Mouse (Mus musculus) CD8-positive naive resting alpha-beta T cell, adult 2 months (primary cell): ENCODE results near the gene Tmem51.

Source experiments
- DNase-seq, 2 experiments: peaks; one replicate each; pipeline ENCODE4 v3.0.0; 2022; ENCODE audit warnings: low read depth in 2 of 2, low spot score in 2 of 2

Gene Tmem51

DNA sequence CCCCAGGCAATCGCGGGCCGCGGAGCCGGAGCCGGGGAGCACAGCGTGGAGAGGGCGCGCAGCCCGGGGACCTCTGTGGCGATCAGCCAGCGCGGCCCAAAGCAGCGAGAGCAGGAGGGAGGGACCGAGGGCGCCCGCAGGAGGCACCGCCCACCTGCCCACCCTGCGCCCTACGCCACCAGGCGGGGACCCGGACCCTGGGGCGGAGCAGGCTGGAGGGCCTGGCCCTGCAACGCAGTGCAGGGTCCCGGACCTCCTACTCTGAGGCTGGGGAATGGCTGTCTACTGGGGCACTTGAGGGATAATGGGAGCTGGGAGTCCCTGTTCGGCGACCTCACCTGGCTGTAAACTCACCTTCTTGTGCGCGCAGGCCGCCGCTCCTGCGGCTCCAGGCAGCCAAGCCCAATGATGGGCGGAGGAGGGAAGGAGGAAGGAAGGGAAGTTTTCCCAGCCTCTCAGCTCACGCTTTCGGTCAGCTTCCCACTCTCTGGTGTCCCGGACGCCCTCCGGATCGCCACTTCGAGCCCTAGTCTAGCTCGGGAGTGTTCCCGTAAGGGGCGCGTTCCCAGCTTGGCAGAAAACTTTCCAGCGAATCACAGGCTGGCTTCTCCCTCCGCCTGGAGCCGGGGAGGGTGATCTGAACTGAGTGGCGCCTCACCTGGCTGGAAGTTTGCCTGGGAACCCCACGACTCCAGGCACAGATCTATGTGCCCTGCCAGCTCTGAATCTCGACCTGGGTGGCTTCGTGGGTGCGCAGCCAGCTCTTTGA, at the start of gene Tmem51:
Tmem51 (minus strand) TSS at position 174 of the 769 bp plus-strand sequence.
- no peak for DNase-seq

DNA sequence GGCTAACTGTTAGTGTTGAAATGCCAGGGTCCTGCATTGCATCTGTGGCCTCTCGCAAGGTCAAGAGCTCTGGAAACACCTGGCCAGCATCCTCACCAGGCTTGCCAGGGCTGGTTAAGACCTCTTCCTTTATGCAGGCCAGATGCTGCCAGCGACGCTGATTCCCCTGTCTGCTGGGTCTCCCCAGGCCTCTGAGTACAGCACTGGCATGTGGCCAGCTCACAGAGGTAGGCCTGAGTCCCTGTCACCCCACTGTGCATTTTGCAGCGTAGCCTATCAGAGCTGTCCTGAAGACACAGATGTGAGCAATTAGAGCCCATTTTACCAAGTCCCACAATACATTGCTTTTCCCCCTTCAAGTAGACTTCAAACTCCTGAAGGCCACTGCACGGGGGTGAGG, 46.1 kb upstream of the Tmem51 start:
- no peak for DNase-seq

DNA sequence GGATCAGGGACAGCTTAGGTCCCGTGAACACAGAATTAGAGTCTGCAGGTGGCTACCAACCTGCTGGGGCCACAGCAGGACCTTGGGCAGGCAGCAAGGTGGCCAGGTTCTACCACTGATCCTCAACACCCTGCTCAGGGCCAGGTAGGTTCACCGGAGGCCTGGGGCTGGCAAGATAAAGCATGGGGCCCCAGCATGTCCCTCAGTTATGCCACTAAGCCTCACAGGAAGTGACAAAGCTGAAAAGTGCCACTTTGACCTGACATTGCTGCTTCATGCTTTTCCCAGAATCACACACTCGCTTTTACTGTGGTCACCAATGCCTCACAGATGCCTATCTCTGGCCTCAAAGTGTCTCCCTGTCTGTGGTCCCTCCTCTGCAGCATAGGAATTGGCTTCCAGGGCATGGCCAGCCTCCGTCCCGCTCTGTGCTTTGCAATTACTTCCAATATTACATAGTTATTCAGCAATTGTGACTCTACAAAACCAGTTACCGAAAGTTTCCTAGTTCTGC, 43.2 kb upstream of the Tmem51 start:
- no peak for DNase-seq

DNA sequence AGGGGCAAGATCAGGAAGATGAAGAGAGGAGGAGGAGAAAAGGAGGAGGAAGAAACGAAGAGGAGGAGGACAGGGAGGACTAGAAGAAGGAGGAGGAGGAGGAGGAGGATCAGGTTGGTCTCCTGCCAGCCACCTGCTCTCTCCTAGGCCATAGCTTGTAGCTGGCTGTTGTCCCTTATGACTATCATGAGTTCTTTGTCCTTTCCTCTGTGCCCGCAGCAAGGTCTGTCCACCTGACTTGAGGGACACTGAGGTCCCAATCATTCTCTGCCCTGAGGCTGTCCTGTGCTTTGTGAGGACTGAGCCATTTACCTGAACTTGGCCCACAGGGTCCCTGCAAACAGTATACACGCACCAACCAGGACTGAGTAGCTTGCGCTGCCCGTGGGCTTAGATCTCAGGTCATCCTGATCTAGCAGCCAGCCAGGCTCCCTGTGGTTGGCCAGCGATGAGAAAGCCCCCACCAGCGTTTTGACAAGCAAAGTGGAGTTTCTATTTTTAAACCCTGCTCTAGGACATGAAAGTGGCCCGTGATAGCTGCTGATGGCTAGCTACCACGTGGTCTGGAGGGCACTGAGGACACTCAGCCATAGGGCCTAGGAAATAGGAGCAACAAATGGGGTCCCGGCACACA, 42.7 kb upstream of the Tmem51 start:
- DNase-seq, result no peak

DNA sequence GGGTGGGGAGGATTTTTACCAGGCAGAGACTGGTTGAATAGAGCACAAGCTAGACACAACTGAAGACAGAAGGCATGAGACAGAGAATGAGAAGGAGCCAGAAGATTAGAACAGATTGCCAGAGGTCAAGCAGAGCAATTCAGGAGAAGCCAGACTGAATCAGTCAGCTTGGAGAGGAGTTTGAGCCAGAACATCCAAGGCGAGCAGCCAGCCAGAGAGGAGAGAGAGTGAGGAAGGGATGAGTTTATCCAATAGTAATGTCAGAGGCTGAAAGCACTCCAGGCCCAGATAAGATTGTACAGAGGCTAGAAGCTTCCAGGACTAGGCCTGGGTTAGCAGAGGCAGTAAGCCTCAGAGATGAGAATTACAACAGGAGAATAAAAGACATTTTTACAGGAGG, 37.1 kb upstream of the Tmem51 start:
- DNase-seq, result no peak

DNA sequence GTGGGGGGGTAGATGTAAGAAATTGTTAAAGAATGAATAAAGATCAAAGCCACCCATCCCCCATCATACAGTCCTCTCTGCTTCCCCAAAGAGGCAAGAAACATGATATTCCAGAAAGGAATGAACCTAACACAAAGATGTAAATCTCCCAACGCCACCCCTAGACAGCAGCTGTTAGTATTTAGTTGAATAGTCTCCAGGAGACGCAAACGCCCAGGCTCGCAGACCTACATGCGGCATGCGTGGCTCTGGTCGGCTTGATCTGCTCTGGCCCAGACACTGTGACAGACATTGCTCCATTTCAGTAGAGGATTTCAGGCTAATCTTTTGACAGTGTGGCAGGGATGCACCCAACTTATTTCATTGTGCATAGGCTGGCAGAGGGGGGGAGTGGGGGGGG, 34.4 kb upstream of the Tmem51 start:
- DNase-seq, result no peak

DNA sequence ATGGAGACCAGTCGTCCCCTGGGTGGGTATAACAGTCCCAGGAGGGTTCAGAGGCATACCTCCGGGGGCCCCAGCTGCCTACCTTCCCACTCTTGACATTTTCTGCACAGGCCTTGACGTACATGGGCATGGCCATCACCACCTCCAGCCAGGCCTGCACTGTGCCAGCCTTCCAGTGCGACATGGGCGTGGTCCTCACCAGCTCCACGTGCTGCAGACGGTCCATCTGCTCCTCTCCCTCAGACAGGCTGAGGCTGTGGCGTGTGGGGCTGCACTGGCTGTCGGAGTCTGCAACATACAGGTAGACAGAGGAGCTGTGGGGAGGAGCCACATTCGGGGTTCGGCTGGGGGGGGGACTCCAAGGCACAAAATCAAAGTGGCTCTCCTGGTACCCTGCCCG, 33.9 kb upstream of the Tmem51 start:
- no peak for DNase-seq

DNA sequence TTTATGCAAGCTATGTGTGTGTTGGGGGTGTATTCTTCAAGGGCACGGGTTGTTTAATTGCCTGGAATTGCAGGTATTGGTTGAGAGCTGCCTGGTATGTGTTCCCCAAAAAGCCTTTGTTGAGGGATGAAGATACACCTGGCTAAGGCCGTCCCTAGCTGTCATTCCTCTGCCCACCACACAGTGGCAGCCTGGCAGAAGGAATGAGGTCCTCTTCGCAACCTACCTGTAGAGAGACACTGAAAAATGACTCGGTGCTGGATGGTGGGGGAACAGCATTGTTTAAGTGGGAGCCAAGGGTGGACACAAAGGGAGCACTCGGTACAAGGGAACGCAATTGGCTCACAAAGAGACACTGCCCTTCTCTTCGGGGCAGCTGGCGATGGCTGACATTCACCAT, 29.2 kb upstream of the Tmem51 start:
- DNase-seq, result no peak

DNA sequence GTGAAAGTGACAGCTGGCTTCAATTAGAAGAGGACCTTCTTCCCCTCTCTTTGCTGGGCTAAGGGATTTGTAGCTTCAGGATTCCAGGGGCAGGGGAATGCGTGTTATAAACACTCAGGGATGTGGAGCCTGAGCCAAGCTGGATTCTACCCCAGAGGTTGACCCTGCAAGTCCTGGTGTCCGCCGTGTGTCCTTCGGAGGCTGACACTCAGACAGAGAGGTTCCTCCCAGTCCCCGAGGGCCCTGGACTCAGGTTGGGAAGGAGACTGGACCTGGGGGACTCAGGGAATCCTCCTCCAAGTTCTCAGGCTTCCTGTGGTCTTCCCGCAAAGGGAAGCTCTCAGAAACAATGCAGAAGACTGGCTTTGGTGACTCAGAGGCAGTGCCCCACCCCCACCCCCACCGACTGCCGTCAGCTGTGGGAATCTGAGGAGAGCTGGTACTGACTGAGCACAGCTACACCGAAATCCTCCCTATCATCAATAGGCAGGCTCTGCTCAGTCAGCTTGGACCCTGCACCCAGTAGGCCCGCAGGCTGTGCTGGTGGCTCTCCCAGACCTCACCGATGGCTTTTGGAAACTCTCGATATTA, 19.1 kb upstream of the Tmem51 start:
- no peak for DNase-seq

DNA sequence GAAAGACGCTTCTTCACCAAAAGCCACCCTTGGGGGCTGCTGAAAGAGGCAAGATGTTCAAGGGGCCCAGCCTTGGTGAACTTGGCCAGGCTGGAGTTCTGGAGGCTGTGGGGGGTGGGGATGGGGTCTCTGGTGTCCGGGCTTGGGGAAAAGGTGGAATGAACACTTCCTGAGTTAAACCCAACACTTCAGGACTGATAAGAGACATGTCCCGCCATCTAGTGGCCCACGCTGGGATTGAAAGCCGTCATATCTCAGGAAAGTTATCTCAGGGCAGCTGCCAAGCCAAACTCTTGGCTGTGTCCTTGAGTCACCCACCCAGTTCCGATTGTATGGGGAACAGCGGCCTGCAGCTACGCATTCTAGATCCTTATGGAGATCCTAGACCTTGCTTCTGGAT, 14.2 kb upstream of the Tmem51 start:
- DNase-seq, result no peak

DNA sequence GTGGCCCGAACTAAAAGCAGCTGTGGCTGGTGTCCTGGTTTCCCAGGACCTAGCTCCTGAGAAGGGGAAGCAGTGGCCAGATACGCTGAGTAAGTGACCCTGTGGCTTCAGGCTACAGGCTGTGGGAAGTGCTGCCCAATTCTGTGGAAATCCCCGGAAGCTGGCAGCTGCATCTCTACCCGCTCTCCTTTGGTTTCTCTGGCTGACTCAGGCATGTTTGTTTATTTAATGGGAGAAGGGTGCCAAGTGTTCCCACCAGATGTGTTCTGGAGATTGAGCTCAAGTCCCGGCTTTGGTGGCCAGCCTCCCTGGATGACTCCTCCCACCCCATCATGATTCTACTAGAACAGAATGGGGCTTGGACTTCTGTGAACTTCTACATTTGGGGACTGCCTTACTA, 13.8 kb upstream of the Tmem51 start:
- DNase-seq, result no peak

DNA sequence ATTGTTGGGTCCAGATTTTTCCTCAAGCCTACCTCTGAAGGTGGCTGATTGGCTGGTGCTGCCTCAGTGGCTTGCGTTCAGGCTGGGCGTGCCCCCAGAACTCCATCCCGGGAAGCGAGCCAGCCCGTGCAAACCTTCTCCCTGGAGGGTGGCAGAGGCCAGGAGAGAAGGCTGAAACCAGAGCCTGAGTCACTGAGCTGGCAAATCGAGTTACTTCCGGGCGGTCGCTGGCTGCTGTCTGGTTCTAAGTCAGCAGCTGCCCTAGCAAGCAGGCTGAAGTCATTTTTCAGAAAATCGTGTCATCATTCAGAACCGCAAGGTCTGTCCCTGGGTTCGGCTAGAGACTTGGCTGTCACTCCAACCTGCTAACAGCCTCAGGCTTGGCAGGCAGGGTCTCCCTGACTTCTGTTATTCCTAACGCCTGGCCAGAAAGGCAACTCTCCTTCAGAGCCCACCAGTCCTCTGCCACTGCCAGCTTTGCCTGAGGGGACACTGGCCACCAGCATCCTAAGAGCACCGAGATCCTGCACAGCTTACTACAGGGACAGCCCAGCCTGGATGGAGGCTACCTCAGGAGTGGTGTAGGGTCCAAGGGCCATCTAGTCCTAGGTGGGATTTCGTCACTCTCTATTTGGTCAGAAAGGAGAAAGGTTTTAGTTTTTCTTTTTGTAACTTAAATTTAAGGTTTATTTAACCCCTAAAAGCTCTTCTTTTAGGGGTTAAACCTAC, 11.6 kb upstream of the Tmem51 start:
- DNase-seq, result no peak

DNA sequence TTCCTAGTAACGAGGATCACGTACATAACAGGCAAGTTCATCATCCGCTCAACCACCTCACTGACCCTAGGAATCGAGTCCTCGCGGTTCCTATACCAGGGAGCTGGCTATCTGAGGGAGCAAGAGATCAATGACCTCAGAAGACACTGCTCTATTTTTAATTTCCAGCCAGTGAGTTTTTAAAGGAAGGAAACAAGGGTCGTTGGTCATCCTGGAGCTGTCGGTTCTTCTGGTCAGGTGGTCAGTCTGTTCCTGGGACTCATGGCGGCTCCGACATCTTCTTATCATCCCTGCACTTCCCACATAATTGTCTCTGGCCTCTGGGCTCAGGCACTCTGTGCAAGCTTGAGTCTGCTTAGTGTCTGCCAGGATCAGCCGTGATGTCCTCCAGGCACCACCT, 10.3 kb upstream of the Tmem51 start:
- no peak for DNase-seq

DNA sequence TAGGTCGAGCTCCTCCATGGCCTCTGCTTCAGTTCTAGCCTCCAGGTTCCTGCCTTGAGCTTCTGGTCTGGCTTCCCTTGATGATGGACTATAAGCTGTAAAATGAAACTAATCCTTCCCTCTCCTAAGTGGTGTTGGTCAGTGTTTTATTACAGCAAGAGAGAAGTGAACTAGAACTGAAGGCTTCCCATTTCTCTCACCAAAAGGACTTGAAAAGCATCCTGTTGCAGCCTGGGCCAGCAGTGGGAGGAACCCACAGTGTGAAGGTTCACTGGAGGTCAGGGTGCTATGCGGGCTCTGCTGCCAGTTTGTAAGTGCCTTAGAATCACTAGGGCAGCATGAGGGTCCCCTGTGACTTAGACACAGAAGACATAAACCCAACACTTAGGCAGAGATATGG, 7.0 kb upstream of the Tmem51 start:
- no peak for DNase-seq

DNA sequence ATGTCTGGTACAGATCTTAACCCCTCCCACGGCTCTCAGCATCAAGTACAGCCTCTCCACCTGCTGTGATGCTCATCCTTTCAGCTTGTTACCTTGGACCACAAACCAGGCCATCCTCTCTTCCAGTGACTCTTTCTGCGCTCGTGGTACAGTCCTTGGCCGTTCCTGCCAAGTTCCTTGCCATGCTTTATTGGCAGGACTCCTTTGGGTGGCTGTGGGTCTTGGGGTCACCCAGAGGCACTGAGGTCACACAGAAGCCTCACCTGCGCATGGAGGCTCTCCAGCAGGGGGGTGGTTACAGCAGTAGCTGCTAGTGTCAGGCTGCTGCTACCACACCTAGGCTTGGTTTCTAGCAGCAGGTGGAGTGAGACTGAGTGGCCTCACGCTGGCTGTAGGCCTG, 5.9 kb upstream of the Tmem51 start:
- no peak for DNase-seq

DNA sequence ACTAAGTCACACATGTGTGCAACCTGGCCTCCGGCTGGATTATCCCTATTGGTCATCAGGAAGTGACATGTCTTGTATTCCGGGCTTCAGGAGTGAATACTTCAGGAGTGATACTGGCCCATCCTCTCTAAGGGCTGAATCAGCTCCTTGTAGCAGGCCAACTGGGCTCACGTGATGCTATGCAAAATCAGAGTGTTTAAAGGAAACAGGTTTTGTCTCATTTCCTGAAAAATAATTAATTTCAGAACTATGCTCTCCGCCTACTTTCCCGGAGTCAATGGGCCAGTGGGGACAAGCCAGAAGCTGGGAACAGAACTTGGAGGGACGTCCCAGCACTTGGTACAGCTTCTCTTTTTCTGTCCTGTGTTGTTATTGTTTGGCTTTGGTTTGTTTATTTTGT, 4.7 kb upstream of the Tmem51 start:
- no peak for DNase-seq

DNA sequence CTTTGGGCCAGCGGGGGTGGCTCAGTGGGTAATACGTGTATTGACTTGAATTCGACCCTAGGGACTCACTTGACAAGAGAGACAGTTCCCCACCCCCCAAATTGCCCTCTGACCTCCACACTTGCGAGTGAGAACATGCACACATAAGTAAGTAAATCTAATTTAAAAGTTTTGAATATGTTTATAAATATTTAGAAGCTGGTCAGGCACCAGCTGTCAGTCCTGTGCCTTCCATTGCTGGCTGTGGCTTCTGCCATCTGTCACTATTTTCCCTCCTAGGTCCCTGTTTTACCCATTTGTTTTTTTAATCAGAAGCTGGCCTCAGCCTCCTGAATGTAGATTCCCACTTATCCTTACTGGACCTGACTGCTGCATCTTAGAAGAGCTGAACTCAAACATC, 4.3 kb upstream of the Tmem51 start:
- DNase-seq, result no peak

DNA sequence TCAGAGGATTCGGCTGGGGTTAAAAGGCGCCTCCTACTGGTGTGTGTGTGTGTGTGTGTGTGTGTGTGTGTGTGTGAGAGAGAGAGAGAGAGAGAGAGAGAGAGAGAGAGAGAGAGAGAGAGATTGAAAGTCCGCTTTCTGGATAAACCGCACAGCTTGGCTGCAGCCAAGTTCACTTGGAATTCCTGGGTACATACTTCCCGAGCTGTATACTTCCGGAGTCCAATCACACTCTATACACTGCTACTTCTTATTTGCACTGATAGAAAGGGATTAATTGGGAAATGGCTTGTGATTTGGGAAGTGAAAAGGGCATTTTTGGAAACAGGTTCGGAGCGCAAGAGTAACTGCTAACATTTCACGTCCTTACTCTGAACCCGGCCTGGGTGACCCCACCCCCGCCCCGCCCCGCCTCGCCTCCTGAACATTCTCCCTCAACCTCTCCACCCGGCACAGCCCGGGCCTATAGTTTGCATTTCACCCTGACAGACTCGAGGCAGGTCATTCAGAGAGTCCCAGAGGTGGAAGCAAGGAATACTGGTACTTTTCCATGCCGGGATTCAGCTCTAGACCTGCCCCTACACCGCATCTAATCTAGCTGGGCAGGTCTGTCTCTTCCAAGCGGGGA, 946 bp upstream of the Tmem51 start:
- DNase-seq, result no peak

DNA sequence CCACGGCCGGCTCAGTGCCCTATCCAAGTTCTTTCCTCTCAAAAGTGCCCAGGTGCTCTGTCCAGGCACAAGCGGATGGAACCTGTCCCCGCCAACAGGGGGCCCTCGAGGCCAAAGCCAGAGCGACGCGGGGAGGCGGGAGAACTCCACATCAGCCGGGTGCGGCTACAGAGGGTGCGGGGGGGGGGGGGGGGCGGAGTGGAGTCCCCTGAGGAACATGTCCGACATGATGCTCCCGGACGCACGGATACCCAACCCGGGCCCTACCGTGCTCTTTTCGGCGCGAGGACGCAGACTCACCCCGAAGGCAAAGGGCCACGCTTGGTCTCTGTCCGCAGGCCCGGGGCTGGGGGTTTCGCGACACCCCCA, 358 bp downstream of the Tmem51 start:
- DNase-seq, result no peak

DNA sequence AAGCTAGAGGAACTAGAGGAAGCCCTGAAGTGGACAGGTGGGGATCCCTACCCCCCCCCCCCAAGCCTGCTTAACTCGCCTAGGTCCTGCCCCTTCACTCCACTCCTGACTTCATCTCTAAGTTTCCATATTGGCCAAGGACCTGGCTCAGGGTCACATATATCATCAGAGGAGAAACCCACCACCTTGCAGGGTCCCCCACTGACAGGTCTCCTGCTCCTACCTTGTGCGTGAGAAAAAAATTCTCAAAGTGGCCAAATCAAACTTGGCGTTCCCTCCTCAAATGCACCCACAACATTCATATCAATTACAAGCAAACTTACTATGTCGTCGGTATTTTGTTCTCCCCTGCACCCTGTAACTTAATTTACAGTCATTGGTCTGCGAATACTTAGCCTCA, 911 bp downstream of the Tmem51 start:
- no peak for DNase-seq

DNA sequence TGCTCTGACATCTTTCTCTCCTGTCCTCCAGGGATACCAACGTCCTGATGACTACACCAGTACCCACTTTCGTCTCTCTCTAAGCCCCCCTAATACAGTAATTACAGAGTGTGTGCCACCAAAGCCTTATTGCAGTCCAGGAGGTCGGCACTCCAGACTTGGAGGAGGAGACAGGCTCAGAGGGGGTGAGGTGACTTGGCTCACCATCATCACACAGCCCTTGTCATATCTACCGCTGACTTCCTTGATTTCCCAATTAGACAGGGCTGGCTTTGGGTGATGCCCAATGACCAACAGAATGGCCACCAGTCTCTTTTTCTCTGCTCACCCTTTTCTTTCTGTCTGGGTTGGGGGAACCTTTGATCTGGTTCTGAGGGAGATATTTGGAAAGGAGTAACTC, 1.4 kb downstream of the Tmem51 start:
- DNase-seq, result no peak
